Mouse (Mus musculus) embryonic facial prominence, embryonic 11.5 days (tissue): Measurements from ENCODE around the gene Asna1. TPM values are rescaled to one million over a fixed set of nuclear protein-coding genes. Genes with fewer than 3 reads are reported as not detected.

Experiments used
- ATAC-seq: fragments of 200-750 bp; cut with Nextera tagmentation; replicated peaks from 2 replicates; pipeline ENCODE4 v1.8.0; 2017; ENCODE audit warnings: low read depth; ENCODE audit not compliant: insufficient number of reproducible peaks, low FRiP score, low TSS enrichment
- DNase-seq: peaks from one replicate; pipeline ENCODE4 v3.0.0-alpha.2; 2015; ENCODE audit warnings: low spot score
- H3K27ac ChIP-seq: fragments of 300-500 bp; sonication (generic); replicated peaks from 2 replicates; pipeline ENCODE4 v1.5.1; 2014; ENCODE audit warnings: mild to moderate bottlenecking, low read depth, low read length, control low read depth
- H3K27me3 ChIP-seq: fragments of 300-500 bp; sonication (generic); 2 replicates; pipeline ENCODE4 v1.6.1; 2014; ENCODE audit warnings: mild to moderate bottlenecking, low read length, moderate library complexity, mixed read lengths; ENCODE audit not compliant: control insufficient read depth, insufficient read depth
- H3K36me3 ChIP-seq: fragments of 300-500 bp; sonication (generic); replicated peaks from 2 replicates; pipeline ENCODE4 v1.6.1; 2014; ENCODE audit warnings: low read depth, mild to moderate bottlenecking, low read length, moderate library complexity, mixed read lengths; ENCODE audit not compliant: control insufficient read depth, insufficient read depth
- H3K4me1 ChIP-seq: fragments of 300-500 bp; sonication (generic); 2 replicates; pipeline ENCODE4 v1.6.1; 2014; ENCODE audit warnings: low read length, mixed read lengths; ENCODE audit not compliant: control insufficient read depth, insufficient read depth
- H3K4me2 ChIP-seq: fragments of 300-500 bp; sonication (generic); 2 replicates; pipeline ENCODE4 v1.6.1; 2014; ENCODE audit warnings: low read depth, mild to moderate bottlenecking, control low read depth, low read length, moderate library complexity
- H3K4me3 ChIP-seq: fragments of 300-500 bp; sonication (generic); 2 replicates; pipeline ENCODE4 v1.5.1; 2014; ENCODE audit warnings: low read depth, low read length, control low read depth
- H3K9ac ChIP-seq: fragments of 300-500 bp; sonication (generic); replicated peaks from 2 replicates; pipeline ENCODE4 v1.6.1; 2014; ENCODE audit warnings: mild to moderate bottlenecking, control low read depth, low read length
- H3K9me3 ChIP-seq: fragments of 300-500 bp; sonication (generic); replicated peaks from 2 replicates; pipeline ENCODE4 v1.6.1; 2016; ENCODE audit warnings: mild to moderate bottlenecking, low read length, inconsistent platforms, mixed read lengths; ENCODE audit not compliant: control insufficient read depth
- WGBS: fragments of 180-500 bp; shearing (Covaris S2); extraction: QIAGEN DNeasy Blood & Tissue Kit; methylation state at CpG from one replicate; pipeline ENCODE4 v1.1.7; 2014; 5-methylcytosine and 5-hydroxymethylcytosine counted together
- polyA plus RNA-seq: library from polyadenylated mRNA; unstranded; fragments of >200 nt; fragmentation: Nextera tagmentation; extraction: Ambion mirVana; gene quantifications from 2 replicates; pipeline ENCODE4 v1.2.1, GENCODE M21; 2014

Gene Asna1
- 130 and 132 TPM in 2 replicates for polyA plus RNA-seq

GRCm38 (mm10) chr8:85025098-85025932 lies at the start of gene Asna1:
Gene Asna1, minus strand, starts transcription at chr8:85025281.
- DNase-seq (peak; percentile 93), ATAC-seq (peak; percentile 86)
- H3K27me3 ChIP-seq = no peaks in the 10 kb centered on the region
- H3K9me3 ChIP-seq = no peaks in the 10 kb centered on the region
- peaks cover 2% of the 10 kb centered on the region; the same call in 1 of the 2 replicates for H3K36me3 ChIP-seq
- H3K9ac ChIP-seq = peak within 1 kb of the TSS; percentile 76
- peaks cover 4% of the 10 kb centered on the region; the same call in 1 of the 2 replicates for H3K4me1 ChIP-seq
- H3K27ac ChIP-seq = peak within 1 kb of the TSS; percentile 41; the same call in 1 of the 2 replicates
- peak within 1 kb of the TSS; percentile 87 for H3K4me2 ChIP-seq
- H3K4me3 ChIP-seq = peak within 1 kb of the TSS; percentile 88
- WGBS = 7% methylated on average over 30 of the region's 30 CpGs

- no peaks in the 10 kb centered on the region for H3K27me3 ChIP-seq
- ATAC-seq (no peak), DNase-seq (no peak)
- H3K9me3 ChIP-seq = no peaks in the 10 kb centered on the region
- 88% methylated on average over 10 of the region's 10 CpGs for WGBS
- no peak overlapping the region for H3K9ac ChIP-seq
- H3K4me1 ChIP-seq = no peaks in the 10 kb centered on the region
- no peak overlapping the region for H3K4me2 ChIP-seq
- H3K4me3 ChIP-seq = no peak overlapping the region
- no peak overlapping the region for H3K27ac ChIP-seq
- H3K36me3 ChIP-seq = no peaks in the 10 kb centered on the region; the same call in 1 of the 2 replicates
Observed at GRCm38 (mm10) chr8:85074617-85075016, 49.5 kb upstream of the Asna1 start.

- Histone ChIP-seq H3K4me1 (no peaks in the 10 kb centered on the region), H3K27me3 (no peaks in the 10 kb centered on the region), H3K4me3 (no peak overlapping the region), H3K36me3 (no peaks in the 10 kb centered on the region; the same call in 1 of the 2 replicates), H3K9ac (no peak overlapping the region), H3K9me3 (no peaks in the 10 kb centered on the region), H3K27ac (no peak overlapping the region), H3K4me2 (no peak overlapping the region)
- no peak for DNase-seq
- no peak for ATAC-seq
- WGBS = 81% methylated on average over 10 of the region's 10 CpGs
Observed at GRCm38 (mm10) chr8:85074167-85074566, 49.1 kb upstream of the Asna1 start.

- no peak overlapping the region for H3K4me3 ChIP-seq
- no peaks in the 10 kb centered on the region for H3K27me3 ChIP-seq
- no peaks in the 10 kb centered on the region for H3K9me3 ChIP-seq
- DNase-seq (no peak), ATAC-seq (no peak)
- WGBS = 93% methylated on average over 15 of the region's 15 CpGs
- H3K36me3 ChIP-seq = no peaks in the 10 kb centered on the region; the same call in 1 of the 2 replicates
- no peaks in the 10 kb centered on the region for H3K4me1 ChIP-seq
- no peak overlapping the region for H3K27ac ChIP-seq
- no peak overlapping the region for H3K9ac ChIP-seq
- no peak overlapping the region for H3K4me2 ChIP-seq
Observed at GRCm38 (mm10) chr8:85073041-85073612, 48.0 kb upstream of the Asna1 start.

GRCm38 (mm10) chr8:85072364-85072929 lies 47.4 kb upstream of the Asna1 start:
- Histone ChIP-seq H3K4me3 (peak overlapping the region; percentile 88), H3K9me3 (no peaks in the 10 kb centered on the region), H3K4me2 (peak overlapping the region; percentile 68), H3K4me1 (no peaks in the 10 kb centered on the region), H3K9ac (peak overlapping the region; percentile 89), H3K27me3 (no peaks in the 10 kb centered on the region), H3K27ac (no peak overlapping the region), H3K36me3 (no peaks in the 10 kb centered on the region; the same call in 1 of the 2 replicates)
- ATAC-seq (no peak), DNase-seq (no peak)
- 37% methylated on average over 9 of the region's 9 CpGs for WGBS

- no peaks in the 10 kb centered on the region for H3K27me3 ChIP-seq
- H3K36me3 ChIP-seq = no peaks in the 10 kb centered on the region; the same call in 1 of the 2 replicates
- under 1% methylated on average over 68 of the region's 68 CpGs for WGBS
- H3K4me2 ChIP-seq = peak within 1 kb of the TSS; percentile 68
- peak within 1 kb of the TSS; percentile 89 for H3K9ac ChIP-seq
- DNase-seq (peak; percentile 96), ATAC-seq (peak; percentile 68)
- peak within 1 kb of the TSS; percentile 88 for H3K4me3 ChIP-seq
- peak within 1 kb of the TSS; percentile 93 for H3K27ac ChIP-seq
- H3K4me1 ChIP-seq = no peaks in the 10 kb centered on the region
- no peaks in the 10 kb centered on the region for H3K9me3 ChIP-seq
Observed at GRCm38 (mm10) chr8:85071514-85072281, 46.6 kb upstream of the Asna1 start, which contains the start of gene Dhps. Gene Dhps, plus strand, starts transcription at chr8:85071757.

- H3K36me3 ChIP-seq = no peaks in the 10 kb centered on the region; the same call in 1 of the 2 replicates
- no peaks in the 10 kb centered on the region for H3K4me1 ChIP-seq
- peak overlapping the region; percentile 23; the same call in 1 of the 2 replicates for H3K9ac ChIP-seq
- peak overlapping the region; percentile 88; the same call in 1 of the 2 replicates for H3K4me3 ChIP-seq
- WGBS = 84% methylated on average over 5 of the region's 5 CpGs
- ATAC-seq (no peak), DNase-seq (no peak)
- H3K4me2 ChIP-seq = peak overlapping the region; percentile 68
- H3K27me3 ChIP-seq = no peaks in the 10 kb centered on the region
- H3K9me3 ChIP-seq = no peaks in the 10 kb centered on the region
- peak overlapping the region; percentile 93; the same call in 1 of the 2 replicates for H3K27ac ChIP-seq
Observed at GRCm38 (mm10) chr8:85071041-85071440, 46.0 kb upstream of the Asna1 start.
